Mouse (Mus musculus) kidney, adult 2 months (tissue): ENCODE data around the gene Maml3.

Source experiments
- CTCF ChIP-seq: fragments of 200-500 bp; conservative IDR thresholded peaks from 2 replicates; pipeline ENCODE4 v1.5.1; 2011; ENCODE audit warnings: low read depth, mild to moderate bottlenecking, control low read depth, low read length, moderate library complexity, mixed read lengths; ENCODE audit not compliant: insufficient read depth, insufficient read length
- POLR2A ChIP-seq: fragments of 200-500 bp; IDR thresholded peaks from one replicate; pipeline ENCODE4 v1.6.1; 2011; ENCODE audit warnings: low read depth, low read length, control low read depth

GRCm38 (mm10) chr3:51934531-51935485 is 170.1 kb downstream of the Maml3 start:
- TF ChIP-seq CTCF (no peak), POLR2A (no peak)
